Mouse (Mus musculus) ES-Bruce4 (cell line): ENCODE results near the gene Tmprss12.
A peak's percentile ranks its signal among the peaks of the same experiment; 100 is the strongest.

ENCODE experiments used
- CTCF ChIP-seq: IDR thresholded peaks from one replicate; pipeline ENCODE4 v1.8.1; 2011; ENCODE audit warnings: low read depth, low read length
- EP300 ChIP-seq: IDR thresholded peaks from 2 replicates; pipeline ENCODE4 v1.6.1; 2011; ENCODE audit warnings: low read depth, low read length; ENCODE audit not compliant: insufficient read depth

DNA sequence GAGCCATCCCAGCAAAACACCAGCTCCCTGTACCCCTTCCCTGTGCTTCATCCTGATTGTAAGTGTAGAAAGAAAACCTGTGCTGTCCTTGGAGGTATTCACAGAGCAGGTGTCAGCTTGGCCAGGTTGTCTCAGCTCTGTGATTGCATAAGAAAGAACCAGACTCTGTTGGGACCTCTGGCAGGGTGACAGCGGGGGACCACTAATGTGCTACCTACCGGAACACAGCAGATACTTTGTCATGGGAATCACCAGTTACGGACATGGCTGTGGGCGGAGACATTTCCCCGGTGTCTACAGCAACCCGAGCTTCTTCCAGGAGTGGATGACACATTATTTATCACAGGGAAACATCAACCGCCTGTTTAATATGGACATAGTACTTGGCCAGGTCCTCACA, 11.7 kb downstream of the Tmprss12 start:
- TF ChIP-seq EP300 (peak; percentile 80), CTCF (no peak)
